Mouse (Mus musculus) left cerebral cortex, postnatal 36 days (tissue): ENCODE measurements around the gene Ptgir. TPM values are rescaled to one million over a fixed set of nuclear protein-coding genes. Genes with fewer than 3 reads are reported as not detected.

ENCODE experiments used
- DNase-seq, 2 experiments: peaks; one replicate each; pipeline ENCODE4 v3.0.0; 2021 to 2022; ENCODE audit warnings: low spot score in 2 of 2, mixed read lengths in 1 of 2
- intact Hi-C: fragments of 180-260 bp; cut with DNase I; formaldehyde crosslinking; loops from one replicate; pipeline ENCODE4 v1.15.1; 2025
- total RNA-seq, 2 experiments: library from RNA; stranded (reverse); gene quantifications; 2 replicates each; pipeline ENCODE4 v1.2.3; 2021

The Ptgir gene
- under 1 TPM in 1 of 2 experiments, not detected in 1; 0.10 TPM for total RNA-seq

DNA sequence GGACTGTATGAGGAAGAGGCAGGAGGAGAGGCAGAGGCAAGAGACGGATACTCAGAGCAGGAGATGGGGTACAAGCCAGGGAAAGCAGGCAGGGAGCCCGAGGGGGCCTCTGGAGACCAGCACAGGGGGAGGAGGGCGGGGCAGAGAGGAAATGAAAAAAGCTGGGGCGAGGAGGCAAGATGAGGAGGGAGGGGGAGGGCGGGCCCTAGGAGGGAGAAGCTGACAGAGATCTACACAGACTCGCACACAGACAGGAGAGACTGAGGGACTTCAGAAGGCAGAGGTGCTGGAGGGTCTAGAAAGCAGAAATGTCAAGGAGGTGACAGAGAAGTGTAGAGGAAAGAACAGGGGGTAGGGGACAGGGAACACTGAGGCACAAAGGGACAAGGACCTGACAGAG, at the start of gene Ptgir:
Gene Ptgir (plus strand): TSS at position 210 of the 400 bp plus-strand sequence.
- intact Hi-C loops: no loop called here
- no peak for DNase-seq

DNA sequence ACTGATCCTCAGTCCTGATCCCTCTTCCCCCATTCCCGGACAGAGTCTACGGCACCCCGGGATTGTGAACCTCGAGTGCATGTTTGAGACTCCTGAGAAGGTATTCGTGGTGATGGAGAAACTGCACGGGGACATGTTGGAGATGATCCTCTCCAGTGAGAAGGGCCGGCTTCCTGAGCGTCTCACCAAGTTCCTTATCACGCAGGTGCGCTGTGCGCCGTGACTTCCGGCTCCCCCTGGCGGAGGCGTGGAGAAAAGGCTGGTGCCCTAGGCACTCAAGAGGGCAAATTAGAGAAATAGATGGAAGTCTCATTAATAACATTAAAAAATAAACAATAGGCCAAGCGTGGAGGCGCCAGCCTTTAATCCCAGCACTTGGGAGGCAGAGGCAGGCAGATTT, 48.0 kb upstream of the Ptgir start:
- intact Hi-C loops: loop anchor here (5.0 kb wide), 1 partner anchor 36 kb away; no protein-coding TSS in a partner anchor
- no peak for DNase-seq

DNA sequence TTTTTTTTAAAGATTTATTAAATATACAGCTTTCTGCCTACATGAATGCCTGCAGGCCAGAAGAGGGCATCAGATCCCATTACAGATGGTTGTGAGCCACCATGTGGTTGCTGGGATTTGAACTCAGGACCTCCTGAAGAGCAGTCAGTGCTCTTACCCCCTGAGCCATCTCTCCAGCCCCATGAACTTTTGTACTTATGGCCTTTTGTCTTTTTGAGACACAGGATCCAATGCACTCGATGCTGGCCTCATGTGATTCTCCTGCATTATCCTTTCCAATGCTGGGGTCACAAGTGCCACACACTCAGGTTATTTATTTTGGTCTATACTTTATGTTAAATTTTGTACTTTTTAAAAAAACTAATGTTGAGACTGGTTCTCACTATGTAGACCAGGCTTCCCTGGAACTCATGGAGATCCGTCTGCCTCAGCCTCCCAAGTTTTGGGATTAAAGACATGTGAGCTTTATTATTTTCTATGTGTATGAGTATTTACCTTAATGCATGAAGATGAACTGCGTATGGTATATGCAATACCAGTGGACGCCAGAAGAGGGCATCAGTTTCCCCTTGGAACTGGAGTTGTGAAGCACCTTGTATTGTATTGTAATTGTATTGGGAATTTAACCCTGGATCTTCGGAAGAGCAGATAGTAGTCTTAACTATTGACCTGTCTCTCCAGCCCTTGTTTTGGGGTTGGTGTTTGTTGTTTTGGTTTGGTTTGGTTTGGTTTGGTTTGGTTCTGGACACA, 46.2 kb upstream of the Ptgir start:
- DNase-seq: peak in 1 of 2 experiments; percentile 41
- intact Hi-C loops: loop anchor here (5.0 kb wide), 1 partner anchor 38 kb away; no protein-coding TSS in a partner anchor

DNA sequence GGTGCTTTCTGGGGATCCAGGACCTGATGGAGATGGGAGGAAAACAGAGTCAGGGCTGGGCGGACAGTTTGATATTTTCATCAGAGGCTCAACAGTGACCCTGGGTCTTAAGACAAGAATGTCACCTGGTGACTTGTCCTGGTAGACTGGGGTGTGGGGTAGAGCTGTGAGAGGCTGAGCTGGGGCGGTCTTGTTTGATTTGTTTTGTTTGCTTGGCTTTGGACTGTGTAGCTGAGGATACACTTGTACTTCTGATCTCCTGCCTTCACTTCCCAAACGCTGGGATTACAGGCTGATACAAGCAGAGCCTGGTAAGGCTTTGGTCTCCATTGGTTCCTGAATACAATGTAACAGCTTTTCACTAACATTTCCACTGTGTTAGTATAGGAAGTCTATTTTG, 38.8 kb upstream of the Ptgir start:
- no peak for DNase-seq
- intact Hi-C loops: no loop called here

DNA sequence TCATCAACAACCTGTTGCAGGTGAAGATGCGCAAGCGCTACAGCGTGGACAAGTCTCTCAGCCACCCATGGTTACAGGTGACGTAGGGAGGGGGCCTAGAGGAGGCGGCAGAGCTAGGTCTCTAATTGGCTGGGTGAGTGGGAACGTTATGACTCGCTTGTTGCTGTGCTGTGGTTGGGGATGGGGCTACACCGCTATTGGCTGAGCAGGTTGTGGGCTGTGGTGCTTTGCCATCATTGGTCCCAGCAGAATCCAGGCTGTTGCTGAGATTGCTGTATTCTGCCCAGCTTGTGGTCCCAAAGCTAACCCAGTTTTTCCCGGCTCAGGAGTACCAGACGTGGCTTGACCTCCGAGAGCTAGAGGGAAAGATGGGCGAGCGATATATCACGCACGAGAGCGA, 36.8 kb upstream of the Ptgir start:
- intact Hi-C loops: no loop called here
- peak; percentile 89 to 90 for DNase-seq

DNA sequence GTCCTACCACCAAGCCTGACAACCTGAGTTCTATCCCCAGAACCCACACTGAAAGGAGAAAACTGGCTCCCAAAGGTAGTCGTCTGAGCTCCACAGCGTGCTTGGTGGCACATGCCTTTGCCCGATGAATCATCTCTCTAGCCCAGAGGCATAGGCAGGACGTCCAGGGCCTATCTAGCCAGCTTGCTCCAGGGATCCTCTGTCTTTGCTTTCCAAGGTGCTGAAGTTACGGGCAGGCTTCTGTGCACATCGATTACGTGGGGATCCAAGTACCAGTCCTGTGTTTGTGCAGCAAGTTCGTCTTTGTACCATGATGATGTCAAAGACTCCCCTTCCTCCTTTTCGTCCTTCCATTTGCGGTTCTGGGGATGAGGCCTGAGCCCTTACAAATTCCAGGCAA, 34.7 kb upstream of the Ptgir start:
- no peak for DNase-seq
- intact Hi-C loops: no loop called here

DNA sequence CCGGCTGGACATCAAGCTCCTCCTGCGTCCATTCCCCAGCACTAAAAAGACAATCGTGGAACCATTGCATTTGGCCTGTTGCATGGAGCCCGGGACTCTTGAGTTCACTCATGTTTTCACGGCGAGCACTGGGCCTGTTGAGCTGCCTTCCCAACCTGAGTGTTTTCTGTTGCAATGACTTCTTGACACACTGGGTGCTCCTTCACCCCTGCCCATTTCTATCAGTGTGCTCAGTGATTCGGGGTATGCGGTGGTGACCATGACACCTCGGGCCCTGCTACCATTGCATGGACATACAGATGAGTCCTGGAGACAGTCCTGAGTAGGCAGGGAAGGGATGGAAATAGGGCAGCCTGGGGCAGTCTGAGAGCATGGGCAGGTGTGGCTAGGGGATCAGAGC, 33.8 kb upstream of the Ptgir start:
- no peak for DNase-seq
- intact Hi-C loops: no loop called here

DNA sequence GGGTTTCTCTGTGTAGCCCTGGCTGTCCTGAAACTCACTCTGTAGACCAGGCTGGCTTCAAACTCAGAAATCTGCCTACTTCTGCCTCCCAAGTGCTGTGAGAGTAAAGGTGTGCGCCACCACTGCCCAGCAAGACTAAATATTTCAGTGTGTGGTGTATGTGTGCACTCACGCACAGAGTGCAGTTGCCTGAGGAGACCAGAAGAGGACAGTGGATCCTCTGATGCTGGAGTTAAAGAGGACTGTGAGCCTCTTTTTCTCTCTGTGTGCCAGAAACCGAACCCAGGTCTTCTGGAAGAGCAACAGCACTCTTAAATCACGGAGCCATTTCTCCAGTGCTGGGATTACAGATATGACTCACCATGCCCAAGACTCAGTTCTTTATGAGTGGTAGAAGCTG, 32.9 kb upstream of the Ptgir start:
- intact Hi-C loops: no loop called here
- DNase-seq: no peak

DNA sequence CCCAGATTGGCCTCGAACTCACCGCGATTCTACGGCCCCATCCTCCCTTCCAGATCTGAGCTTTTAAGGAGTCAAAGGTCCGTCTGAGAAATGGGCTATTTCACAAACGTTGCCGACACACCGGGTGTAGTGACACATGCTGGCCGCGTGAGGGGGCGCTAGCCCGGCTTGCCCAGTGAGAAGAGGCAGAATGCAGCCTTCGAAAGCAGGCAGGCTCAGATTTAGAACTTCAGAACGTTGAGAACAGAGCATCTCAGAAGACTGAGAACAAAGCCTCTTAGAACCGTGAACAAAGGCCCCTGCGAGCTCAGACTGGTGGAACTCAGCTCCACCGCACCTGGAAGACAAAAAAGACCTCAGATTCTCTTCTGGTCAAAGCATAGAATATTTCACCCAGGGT, 32.1 kb upstream of the Ptgir start:
- DNase-seq: peak; percentile 76 to 82
- intact Hi-C loops: loop anchor here (2.0 kb wide), 1 partner anchor 17 kb away; the partner anchor contains the start of gene Gng8

DNA sequence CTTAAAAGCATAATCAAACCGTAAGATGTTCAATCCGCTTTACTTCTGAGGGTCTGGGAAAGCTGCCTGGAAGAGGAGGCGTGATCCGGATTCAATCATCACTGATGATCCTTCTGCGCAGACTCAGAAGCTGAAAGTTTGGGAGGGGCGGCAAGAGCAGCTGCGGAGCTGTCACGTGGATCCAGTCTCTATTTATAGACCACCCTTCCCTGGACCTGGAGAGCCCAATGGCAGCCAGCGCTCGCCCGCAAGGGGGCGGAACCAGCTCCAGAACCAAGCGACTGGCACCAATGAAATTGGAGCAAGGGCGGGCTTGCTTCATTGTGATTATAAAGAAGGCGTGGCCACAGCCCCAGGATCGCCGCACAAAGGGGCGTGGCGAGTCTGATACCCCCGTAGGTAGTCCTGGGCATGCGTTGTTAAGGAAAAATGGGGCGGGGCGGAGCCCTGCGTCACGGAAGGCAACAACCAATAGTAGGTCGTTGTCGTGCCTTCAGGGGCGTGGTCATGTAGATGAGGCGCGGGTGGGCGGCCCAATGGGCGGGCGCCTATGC, 31.5 kb upstream of the Ptgir start:
- peak; percentile 100 for DNase-seq
- intact Hi-C loops: loop anchor here (2.0 kb wide), 1 partner anchor 16 kb away; the partner anchor contains the start of gene Gng8

DNA sequence AGATGAGACGGTGACA, 31.2 kb upstream of the Ptgir start, which contains the start of gene Dact3:
Gene Dact3 (plus strand): TSS at position 8 of the 16 bp plus-strand sequence.
- no peak for DNase-seq
- intact Hi-C loops: loop anchor here (2.0 kb wide), 1 partner anchor 16 kb away; the partner anchor contains the start of gene Gng8

DNA sequence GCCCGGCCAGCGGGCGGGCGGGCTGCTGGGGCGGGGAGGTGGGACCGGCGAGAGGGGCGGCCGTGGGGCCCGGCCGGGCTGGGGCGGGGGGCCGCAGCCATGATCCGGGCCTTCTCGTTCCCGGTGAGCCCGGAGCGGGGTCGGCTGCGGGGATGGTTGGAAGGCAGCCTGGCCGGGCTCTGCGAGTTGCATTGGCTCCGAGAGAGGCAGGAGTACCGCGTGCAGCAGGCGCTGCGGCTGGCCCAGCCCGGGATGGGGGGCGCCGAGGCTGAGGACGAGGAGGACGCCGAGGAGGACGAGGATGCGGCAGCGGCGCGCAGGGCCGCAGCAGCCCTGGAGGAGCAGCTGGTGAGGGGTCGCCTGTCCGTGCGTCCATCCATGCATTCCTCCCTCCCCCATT, 31.0 kb upstream of the Ptgir start:
- DNase-seq: no peak
- intact Hi-C loops: loop anchor here (2.0 kb wide), 1 partner anchor 15 kb away; the partner anchor contains the start of gene Gng8

DNA sequence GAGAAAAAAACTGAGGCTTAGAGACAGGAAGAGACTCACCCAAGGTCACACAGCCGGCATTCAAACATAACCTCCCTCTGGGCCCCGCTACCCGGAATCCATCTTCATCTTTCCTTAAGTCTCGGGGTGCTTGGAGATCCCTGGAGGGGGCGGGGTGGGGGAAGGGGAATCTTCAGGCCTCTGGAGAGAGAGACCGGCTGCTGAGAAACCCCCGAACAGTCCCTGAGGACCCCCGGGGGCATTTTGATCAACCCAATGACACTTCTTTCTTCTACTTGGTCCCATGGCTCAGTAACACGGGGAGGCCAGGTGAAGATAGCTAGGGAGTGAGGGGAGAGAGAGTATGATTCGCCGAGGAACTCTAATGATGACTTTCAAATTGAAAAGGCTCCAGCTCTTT, 30.3 kb upstream of the Ptgir start:
- DNase-seq: no peak
- intact Hi-C loops: no loop called here

DNA sequence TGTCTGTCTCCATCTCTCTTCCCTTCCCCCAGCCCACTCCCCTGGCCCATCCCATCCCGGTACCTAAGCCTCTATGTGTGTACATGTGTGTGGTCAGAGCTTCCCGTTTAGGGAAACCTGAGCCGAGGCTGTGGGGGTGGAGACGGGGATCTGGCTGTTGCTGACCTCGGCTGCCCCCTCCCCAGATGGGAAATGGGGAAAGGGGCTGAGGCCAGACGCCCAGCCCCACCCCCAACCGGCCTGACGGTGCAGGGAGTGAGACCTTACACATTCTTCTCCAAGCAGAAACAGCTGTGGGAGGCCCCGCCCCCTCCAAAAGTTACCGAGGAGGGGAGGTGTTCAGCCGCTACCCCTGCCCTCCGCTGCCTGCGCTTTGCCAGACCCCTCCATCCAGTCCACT, 29.7 kb upstream of the Ptgir start:
- no peak for DNase-seq
- intact Hi-C loops: no loop called here

DNA sequence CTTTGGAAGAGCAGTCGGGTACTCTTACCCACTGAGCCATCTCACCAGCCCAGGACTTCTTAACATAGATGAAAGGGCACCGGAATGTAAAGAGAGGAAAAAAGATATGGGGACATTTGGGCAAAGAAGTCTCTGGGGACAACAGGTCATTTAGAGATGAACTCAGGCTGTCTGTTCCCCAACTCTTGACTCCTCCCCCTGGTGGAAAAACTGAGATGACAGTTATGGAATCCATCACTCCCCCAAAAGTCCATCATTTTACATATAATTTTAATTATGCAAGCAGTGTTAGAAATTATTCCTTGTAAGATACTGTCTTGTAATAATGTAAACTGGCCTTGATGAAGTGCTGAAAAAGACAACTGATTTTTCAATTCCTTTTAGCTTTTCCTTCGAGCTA, 28.6 kb upstream of the Ptgir start:
- intact Hi-C loops: no loop called here
- DNase-seq: no peak

DNA sequence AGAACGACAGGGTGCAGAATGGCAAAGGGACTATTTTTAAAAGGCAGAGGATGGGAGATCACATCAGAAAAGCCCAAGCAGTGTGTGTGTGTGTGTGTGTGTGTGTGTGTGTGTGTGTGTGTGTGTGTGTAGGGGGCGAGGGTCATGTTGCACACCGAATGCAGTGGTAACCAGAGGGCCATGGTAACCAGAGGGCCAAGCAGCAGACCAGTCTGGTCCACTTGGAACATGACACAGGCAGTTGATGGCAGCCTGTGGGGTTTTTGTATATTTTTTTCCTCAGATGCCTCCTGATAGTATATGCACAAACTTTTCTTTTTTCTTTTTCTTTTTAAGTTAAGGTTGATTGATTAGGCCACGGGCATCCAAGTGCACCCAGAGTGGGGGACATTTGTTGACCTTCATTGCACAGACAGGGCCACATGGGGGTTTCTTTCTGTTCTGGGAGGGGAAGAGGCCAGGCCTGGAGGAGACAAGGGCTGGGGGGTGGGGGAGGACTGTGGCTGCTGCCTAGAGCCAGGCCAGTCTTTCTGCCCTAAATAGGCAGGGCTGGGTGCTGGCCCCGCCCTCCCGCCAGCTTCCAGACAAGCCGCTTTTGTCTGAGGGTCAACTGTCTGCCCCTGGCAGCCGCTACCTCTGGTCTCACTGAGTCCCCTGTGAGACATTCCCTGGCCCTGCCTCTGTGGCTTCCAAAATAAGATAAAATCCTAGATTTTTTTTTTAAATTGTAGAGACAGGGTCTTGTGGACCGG, 26.3 kb upstream of the Ptgir start:
- no peak for DNase-seq

DNA sequence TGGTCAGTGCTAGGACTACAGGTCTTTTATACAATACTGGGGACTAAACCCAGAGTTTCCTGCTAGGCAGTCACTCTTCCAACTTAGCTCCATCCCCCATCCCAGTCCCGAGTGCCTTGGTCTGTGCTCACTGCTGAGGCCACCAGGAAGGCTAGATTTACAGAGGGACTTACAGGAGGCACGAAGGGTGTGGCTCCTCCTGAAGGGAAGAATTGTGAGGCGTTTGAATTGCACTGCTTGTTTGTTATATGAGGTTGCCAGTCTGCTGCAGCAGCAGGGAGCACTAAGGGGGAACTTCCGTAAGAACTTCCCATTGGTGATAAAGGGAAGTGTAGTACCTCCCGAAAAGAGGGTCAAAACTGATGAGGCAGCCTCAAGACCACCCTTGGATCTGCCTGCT, 25.7 kb upstream of the Ptgir start:
- no peak for DNase-seq
- intact Hi-C loops: loop anchor here (10.0 kb wide), 1 partner anchor 136 kb away; no protein-coding TSS in a partner anchor

More for the DNA sequence above, 26.3 kb upstream of the Ptgir start:
- intact Hi-C loops: loop anchor here (10.0 kb wide), 1 partner anchor 135 kb away; no protein-coding TSS in a partner anchor

DNA sequence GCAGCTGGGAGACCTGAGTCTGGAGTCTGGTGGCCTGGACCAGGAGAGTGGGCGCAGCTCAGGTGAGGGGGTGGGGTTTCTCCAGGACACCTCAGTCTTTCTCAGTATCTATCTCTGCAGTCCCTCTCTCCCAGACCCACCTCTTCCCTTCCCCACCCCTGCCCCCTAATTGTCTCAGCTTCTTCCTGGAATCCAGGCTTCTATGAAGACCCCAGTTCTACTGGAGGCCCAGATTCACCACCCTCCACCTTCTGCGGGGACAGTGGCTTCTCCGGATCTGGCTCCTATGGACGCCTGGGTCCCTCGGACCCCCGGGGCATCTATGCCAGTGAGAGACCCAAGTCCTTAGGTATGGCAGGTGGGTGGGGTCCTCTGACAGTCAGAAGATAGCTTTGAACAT, 23.1 kb upstream of the Ptgir start:
- intact Hi-C loops: loop anchor here (10.0 kb wide), 1 partner anchor 138 kb away; no protein-coding TSS in a partner anchor
- DNase-seq: no peak

DNA sequence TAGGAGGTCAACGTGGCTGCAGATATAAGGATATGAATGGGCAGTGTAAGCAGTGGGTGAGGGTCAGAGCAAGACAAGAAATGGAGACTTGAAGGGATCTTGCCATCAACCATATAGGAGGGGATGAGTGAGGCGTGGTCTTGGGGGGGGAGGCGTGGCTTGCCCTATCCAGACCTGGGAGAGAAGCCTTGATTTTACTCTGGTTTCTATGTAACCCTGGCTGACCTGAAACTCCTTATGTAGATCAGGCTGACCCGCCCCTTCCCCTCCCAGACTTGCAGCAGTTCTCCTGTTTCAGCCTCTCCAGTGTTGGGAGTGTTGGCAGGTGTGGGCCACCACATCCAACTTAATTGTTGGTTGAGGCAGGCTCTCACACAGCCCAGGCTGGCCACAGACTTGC, 22.0 kb upstream of the Ptgir start:
- no peak for DNase-seq
- intact Hi-C loops: loop anchor here (10.0 kb wide), 1 partner anchor 140 kb away; no protein-coding TSS in a partner anchor

DNA sequence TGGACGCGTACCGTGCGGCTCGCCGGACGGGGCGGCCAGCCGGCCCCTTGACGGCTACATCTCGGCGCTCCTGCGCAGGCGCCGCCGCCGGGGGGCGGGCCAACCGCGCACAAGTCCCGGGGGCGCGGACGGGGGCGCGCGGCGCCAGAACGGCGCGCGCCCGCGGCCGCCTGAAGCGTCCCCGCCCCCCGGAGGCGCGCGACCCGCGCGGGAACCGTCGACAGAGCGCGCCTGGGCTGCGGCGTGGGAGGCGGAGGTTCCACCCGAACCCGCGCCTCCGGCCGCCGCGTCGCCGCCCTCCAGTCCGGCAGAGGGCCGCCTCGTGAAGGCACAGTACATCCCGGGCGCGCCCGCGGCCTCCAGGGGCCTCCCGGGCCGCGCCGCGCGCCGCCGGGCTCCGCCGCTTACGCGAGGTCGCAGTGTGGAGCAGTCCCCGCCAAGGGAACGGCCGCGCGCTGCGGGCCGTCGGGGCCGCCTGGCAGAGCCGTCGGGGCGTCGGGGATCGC, 21.0 kb upstream of the Ptgir start:
- no peak for DNase-seq
- intact Hi-C loops: loop anchor here (10.0 kb wide), 1 partner anchor 141 kb away; no protein-coding TSS in a partner anchor
